Mouse (Mus musculus) cerebellum, adult 11-12 months (tissue): Measurements from ENCODE around the gene Olfr572.

Experiments used
- DNase-seq: peaks from one replicate; pipeline ENCODE4 v3.0.0; 2022

The Olfr572 gene

DNA sequence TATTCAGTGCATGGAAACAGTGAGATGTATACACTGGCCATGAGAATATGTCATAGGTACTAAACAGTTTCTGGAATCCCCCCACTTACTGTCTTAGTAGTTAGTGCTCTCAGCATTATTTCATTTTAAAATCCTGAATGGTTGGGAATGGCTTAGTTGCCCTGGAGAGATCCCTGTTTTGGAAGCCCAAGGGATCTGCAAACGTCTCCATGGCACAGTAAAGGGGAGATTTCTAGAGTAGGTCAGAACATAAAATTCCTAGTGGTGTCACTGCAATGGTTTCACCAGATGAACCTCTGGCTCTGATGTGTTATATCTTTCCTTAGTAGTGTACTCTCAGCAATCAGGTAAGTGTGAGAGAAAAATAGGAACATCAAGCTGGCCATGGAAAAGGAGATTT lies at the start of gene Olfr572:
Olfr572 (plus strand) TSS at position 301 of the 400 bp plus-strand sequence.
- DNase-seq, result no peak

- DNase-seq, result no peak
These were observed 47.4 kb upstream of the Olfr572 start, which contains the start of gene Olfr568 for GRCm38 (mm10) chr7:102876822-102877221. Gene Olfr568, plus strand, starts transcription at chr7:102877122.

DNA sequence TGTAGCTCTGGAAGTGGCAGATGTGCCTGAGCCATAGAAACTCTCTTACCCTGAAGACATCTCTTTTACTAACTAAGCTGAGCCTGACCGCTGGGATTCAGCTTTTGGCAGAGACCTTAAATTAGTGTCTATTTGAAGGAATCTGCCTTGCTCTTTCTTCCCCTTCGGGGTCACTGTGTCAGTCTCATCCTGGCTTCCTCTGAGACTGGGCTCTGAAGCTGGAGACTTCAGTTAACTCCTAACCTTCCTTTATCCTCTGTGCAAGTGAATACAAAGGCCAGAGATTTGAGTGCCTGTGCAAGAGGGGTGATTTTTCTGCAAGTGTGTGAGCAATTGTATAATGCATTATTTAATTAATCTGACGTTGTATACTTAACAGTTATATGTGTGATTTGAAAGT lies 33.4 kb upstream of the Olfr572 start, which contains the start of gene Olfr569:
Olfr569 (minus strand) TSS at position 101 of the 400 bp plus-strand sequence.
- no peak for DNase-seq

GRCm38 (mm10) chr7:102915261-102915660 lies 8.9 kb upstream of the Olfr572 start:
- no peak for DNase-seq

GRCm38 (mm10) chr7:102916405-102916804 lies 7.8 kb upstream of the Olfr572 start:
- no peak for DNase-seq

DNA sequence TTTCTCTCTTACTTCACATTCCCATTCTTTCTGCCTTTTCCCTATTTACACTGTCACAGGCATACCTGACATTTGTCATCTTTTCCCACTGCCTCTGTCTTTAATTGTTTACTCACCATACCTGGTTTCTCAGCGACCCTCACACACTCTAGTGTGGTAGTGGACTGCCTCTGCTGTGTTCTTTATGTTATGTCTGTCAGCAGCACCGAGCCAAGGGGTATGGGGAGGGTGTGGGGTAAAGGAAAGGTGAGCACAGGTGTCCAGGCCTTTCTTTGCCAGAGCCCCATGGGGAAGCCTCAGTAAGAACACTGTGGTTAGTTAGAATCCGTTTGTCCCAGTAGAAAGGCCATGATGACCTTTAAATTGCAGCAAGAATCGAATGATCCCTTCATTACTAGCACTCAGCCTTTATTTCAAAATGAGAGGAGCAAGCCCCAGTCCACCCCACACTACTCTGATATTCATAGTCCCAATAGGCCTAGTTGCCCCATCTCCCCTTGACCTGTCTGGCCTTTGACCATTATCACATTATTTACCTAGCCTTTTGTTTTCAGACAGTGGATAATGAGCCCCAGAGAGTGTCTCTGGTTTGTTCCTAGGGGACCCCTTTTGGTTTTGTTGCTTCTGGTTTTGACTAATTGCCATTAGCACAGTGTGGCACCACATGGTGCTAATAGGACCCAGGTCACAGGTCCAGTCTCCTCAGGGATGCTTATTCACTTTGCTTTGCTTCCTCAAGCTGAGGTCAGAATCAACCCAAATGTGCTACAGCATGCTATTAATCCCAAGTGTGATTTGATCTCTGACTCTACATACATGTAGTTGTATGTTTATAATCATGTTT lies 7.0 kb upstream of the Olfr572 start, which contains the start of gene Olfr571:
Olfr571 (minus strand) TSS at position 505 of the 844 bp plus-strand sequence.
- DNase-seq, result no peak

GRCm38 (mm10) chr7:102919632-102920031 lies 4.6 kb upstream of the Olfr572 start:
- DNase-seq, result no peak

- no peak for DNase-seq
These were observed 2.9 kb downstream of the Olfr572 start for GRCm38 (mm10) chr7:102927105-102927504.

GRCm38 (mm10) chr7:102942475-102942874 lies 18.3 kb downstream of the Olfr572 start, which contains the start of gene Olfr573-ps1:
Gene Olfr573-ps1, minus strand, starts transcription at chr7:102942575.
- no peak for DNase-seq

GRCm38 (mm10) chr7:102943417-102943816 lies 19.2 kb downstream of the Olfr572 start:
- DNase-seq, result no peak

- no peak for DNase-seq
These were observed 24.0 kb downstream of the Olfr572 start, which contains the start of gene Olfr574 for GRCm38 (mm10) chr7:102948167-102948566. Gene Olfr574, plus strand, starts transcription at chr7:102948467.

GRCm38 (mm10) chr7:102950732-102951131 lies 26.5 kb downstream of the Olfr572 start:
- no peak for DNase-seq

DNA sequence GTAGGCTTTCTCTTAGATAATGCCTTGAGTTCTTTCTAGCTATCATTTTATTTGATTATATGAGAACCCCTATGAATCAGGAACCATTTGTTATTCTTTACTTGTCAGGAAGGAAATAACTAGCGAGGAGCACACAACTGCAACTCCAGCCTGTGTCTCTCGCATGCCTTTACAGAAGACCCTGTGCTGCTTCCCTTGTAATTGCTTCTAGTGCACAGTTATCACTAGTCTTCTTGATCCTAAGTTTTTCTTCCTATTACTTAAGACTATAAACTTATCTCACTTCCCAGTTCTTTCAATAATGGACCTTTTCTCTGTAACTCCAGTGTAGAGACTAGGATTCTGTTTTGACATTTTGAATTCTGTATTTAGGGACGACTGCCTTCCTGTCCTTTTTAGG lies 33.9 kb downstream of the Olfr572 start:
- no peak for DNase-seq

GRCm38 (mm10) chr7:102958593-102958992 lies 34.4 kb downstream of the Olfr572 start, which contains the start of gene Olfr575:
Gene Olfr575, minus strand, starts transcription at chr7:102958775.
- no peak for DNase-seq

DNA sequence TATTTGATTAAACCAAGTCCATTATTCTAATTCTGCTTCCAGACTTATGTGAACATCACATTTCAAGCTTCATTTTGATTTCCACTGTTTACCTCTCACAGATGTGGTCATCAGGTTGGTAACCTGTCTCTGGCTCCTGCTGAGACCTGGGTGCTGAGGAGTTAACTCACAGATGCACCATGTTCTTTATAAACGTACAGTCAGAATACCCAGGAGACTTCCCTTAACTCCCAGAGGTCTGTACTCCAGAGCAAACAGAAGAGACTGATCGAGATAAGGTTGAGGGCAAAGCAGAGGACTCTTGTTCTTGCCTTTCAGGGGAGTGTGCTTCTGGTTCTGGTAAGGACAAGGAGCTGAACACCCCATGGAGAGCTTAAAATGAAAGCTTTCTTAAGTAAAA lies 38.2 kb downstream of the Olfr572 start, which contains the start of gene Olfr576:
Olfr576 (plus strand) TSS at position 301 of the 400 bp plus-strand sequence.
- no peak for DNase-seq

GRCm38 (mm10) chr7:102974399-102974798 lies 50.2 kb downstream of the Olfr572 start:
- no peak for DNase-seq

GRCm38 (mm10) chr7:102975843-102976242 lies 51.6 kb downstream of the Olfr572 start, which contains the start of gene Olfr577:
Gene Olfr577, minus strand, starts transcription at chr7:102975943.
- no peak for DNase-seq
